Mouse (Mus musculus): ENCODE measurements around the gene Blmh. TPM values are rescaled to one million over a fixed set of nuclear protein-coding genes. Genes with fewer than 3 reads are reported as not detected.
"Not testable (repeated sequence)": the region's sequence is repeated elsewhere in the genome, so short reads cannot be mapped to it uniquely, and the experiment has no call there.

Gene Blmh
- total RNA-seq, 4 experiments from 2014 or later, result 65.4 to 69.3 (median 68.7) TPM

DNA sequence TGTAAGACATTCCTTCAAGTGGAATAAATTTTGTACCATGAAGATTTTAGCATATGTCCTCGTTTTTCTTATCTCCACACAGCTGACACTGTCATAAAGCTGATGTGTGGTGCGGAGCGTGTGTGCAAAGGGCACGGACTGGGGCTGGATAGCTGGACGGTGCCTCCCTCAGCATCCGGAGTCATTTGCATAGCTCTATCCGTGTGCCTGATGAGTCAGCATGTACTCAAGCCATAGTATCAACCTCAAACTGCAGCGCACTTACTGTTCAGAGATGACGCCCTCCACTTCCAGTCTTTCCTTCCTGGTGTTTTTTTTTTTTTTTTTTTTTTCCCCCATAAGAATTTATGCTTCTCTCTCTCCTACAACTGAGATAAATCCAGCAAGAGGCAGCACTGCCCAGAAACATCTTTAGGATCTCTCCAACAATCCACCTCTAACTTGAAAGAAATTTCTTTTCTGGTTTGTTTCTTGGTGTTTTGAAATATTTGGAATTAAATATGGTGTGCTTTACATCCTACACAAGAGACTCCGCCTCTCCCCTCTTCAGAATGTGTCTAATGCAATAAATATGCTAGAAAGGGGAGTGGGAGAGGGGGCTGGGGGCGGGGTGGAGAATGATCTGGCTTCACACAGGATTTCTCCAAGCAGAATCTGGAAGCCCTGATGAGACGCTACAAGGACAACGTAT lies 7.9 kb upstream of the Blmh start:
- DNase-seq (ENCODE audit: low spot score in 2 of 2), result no peak

DNA sequence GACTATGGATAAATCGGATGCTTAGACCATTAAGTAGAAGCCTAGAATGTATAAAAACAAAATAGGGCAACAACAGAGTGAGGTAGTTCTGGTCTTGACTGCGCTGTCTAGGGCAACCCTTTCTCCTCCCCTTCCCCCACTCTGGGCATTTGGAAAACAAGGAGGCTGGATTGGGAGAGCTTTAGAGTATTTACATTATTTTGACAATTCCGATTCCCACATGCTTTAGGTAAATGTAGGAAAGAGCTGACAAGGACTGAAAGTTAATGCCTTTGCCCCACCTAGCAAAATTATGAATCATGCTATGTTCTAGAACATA lies 7.4 kb upstream of the Blmh start:
- no peak for DNase-seq (ENCODE audit: low spot score in 2 of 2)

DNA sequence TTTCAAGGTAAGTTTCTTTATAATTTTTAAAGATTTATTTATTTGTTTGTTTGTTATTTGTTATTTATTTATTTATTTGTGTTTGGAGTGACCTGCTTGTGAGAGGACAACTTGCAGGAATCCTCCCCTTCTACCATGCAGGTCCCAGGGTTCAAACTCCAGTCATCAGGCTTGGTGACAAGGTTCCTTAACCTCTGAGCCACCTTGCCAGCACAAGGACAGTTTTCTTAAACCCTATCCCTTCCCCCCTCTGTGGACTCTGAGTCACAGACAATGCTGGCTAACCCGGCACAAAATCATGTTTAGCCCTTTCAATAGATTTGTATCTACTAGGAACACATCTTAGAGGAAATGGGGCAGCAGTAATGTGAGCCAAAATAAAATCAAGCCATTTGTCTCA lies 4.0 kb upstream of the Blmh start:
- DNase-seq (ENCODE audit: low spot score in 2 of 2), result no peak

DNA sequence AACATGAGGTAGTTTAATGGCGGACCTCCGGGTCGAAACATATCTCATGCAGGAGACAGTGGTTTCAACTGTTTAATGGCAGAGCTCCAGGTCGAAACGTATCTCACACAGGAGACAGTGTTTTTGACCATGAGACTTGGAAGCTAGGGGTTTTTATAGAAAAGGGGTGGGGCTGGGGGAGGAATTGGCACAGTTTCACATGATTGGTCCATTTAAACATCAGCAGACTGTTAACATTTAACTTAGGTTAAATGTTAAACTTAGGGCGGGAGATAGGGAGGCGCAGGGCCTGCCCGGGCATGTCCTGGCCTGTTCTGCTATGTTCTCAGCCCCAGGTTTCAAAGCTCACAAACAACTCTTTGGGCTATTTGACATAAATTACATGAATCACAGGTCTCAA lies 4.0 kb downstream of the Blmh start:
- DNase-seq (ENCODE audit: low spot score in 2 of 2), result not testable (repeated sequence)

DNA sequence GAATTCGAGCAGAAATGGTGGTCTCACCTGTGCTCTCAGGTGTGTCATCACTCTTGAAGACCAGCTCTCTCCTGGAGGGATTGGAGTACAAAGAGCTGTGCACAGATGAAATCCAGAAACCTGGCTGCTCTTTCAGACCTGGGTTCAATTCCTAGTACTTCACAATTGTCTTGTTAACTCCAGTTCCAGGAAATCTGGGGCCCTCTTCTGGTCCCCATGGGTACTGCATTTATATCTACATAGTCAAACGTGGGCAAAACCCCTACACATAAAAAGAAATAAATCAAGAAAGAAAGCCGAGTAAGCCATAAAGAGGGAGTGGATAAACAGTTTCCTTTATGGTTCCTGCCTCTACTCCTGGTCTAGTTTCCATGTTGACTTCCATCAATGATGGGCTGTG lies 8.6 kb downstream of the Blmh start:
- DNase-seq (ENCODE audit: low spot score in 2 of 2), result no peak

DNA sequence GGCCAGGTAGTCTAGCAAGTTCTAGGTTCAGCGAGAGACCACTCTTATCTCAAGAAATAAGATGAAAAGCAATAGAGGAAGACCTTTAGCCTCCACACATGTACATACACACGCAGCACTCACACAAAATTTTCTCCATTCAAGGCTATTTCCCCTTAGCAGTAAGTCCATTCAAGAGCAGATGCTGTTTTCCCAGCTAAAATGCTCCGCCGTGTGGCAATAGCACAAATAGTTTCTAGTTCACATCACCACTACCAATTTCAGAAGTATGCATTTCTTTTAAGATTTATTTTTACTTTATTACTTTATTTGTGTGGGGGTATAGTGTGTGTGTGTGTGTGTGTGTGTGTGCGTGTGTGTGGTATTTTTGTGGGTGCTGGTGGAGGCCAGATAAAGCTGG lies 12.0 kb downstream of the Blmh start:
- DNase-seq (ENCODE audit: low spot score in 2 of 2), result no peak

DNA sequence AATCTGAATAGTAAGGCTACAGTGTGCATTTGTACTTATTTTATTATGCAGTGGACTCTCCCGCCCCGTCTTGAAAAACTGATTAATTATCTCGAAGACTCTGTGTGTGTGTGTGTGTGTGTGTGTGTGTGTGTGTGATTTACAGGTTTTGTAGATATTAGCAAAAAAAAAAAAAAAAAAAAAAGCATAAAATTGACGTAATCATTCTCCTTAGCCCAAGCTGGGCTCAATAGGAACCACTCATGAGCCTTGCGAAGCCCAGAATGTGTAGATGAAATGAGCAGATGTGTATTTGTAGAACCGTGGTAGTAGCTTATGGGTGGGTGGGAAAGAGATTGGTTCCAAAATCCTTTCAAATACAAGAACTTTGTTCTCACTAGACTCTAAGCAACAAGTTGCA lies 20.2 kb downstream of the Blmh start:
- no peak for DNase-seq (ENCODE audit: low spot score in 2 of 2)

DNA sequence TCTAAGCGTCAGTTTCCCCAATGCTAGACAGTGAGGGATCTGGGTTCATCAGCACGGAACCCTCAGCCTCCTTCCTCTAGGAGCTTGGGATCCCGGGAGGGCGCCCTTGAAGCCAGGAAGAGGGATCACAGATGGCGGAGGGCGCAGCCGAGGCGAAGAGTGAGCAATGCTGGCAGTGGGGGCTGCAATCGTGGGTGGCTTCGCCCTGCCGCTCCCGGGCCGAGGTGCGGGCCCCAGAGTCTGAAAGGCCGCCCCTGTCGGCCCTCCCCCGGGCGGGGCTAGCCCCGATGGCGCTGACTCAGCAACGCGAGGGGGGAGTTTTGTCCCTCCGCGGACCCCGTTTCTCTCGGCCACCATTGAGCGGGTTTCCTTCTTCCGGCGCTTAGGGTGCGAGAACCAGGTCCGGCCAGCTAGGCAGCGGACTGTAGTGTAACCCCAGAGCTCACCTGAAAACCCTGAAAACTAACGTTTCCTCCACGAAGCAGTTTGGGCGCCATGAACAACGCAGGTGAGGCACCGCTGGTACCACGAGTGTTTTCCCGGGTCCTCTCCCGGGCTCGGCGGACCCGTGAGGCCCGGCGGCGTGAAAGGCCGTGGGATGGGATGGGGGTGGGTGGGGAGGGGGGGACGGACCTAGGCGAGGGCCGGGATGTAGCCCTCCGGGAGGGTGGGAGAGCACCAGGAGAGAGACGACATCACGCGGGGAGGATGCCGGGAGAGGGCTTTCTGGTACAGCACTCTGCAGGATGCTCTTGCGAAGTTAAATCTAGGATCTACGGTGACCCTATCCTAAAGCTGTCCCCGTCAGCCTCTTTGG lies 21.0 kb downstream of the Blmh start:
- DNase-seq (ENCODE audit: low spot score in 2 of 2), result peak; percentile 85 to 94

DNA sequence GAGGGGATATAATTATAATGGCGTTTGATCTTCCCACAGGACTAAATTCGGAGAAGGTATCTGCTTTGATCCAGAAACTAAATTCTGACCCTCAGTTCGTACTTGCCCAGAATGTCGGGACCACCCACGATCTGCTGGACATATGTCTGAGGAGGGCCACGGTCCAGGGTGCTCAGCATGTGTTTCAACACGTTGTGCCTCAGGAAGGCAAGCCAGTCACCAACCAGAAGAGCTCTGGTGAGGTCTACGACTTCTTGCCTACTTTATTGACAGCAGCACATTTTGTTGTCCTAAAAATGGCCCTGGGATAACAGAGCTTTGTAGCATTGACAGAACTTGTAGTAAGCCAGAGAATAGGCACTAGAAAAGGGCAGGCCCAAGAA lies 21.6 kb downstream of the Blmh start:
- DNase-seq (ENCODE audit: low spot score in 2 of 2), result peak in 1 of 2 experiments; percentile 9

DNA sequence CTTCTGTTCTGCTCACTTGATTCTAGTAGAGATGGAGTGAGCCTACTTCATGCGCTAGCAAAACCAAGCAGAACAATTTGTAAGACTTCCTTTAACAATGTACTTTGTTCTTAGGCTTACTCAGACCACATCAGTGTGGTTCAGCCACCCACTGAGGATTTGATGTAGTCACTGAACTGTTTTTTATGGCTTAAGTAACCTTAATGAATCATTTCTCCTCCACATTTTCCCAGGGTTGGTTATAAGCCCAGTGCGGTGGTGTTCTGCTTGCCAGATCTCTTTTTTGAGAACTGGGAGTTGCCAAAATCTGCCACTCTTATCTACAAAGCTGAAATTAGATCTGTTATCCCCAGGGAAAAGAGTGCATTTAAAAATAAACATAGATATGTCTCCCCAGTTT lies 28.9 kb downstream of the Blmh start:
- peak in 1 of 2 experiments; percentile 26 for DNase-seq (ENCODE audit: low spot score in 2 of 2)

DNA sequence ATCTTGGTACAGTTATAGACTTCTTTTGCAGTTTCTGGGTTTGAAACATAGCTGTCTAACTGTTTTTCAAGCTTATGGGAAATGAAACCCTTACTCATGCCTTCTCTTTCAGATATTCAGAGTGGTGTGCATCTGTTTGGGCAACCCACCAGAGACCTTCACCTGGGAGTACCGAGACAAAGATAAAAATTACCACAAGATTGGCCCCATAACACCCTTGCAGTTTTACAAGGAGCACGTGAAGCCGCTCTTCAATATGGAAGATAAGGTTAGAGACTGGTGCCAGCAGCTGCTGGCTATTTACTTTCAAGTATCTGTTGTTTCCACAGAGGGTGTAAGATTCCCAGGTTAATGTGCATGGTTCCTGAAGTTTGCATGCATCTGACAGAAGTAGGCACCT lies 41.1 kb downstream of the Blmh start:
- no peak for DNase-seq (ENCODE audit: low spot score in 2 of 2)

DNA sequence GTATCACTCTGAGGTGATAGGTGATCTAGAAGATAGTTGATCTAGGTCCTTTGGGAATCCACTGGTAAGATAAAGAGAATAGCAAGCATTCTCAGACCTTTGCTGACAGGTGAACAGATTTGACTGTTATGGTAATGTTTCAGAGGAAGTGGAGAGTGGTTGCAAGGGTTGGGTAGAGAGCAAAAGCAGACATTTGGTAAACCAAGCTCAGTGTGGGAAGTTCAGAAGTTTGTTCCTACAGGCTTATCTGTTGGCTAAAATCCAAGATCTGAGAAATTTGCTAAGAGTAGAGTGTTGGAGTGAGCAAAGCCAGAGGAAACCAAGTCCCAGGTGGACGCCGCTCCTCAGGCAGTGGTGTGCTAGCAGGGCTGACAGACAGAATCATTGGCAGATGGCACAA lies 45.7 kb downstream of the Blmh start:
- no peak for DNase-seq (ENCODE audit: low spot score in 2 of 2)

DNA sequence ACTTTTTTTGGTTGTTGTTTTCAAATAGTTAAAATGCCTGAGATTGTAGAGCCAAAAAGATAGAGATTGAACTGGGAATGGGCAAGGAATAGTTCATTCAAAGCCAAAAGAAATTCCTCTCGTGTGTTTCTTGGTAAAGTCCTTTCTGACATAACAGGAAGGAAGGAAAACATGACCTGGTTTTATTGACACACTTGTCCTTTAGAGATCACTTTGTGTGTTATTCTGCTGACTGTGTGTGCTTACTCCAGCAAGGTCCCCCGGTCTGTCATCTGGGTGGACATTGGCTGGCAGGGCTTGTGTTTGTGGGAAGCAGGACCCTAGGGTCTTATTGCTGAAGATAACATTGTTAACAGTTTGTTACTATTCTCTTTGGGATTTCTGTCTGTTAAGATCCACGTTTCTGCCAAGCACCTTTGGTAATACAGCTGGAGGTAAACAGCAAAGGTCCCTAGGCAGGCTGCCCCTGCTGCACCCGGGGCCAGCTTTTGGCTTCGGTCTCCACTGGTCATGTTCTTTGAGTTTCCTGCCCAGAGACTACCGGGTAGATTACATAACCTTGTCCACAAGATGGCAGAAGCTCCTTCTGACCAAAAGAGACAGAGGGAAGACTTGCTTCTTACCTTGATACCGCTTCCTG lies 50.2 kb downstream of the Blmh start:
- DNase-seq (ENCODE audit: low spot score in 2 of 2), result no peak

DNA sequence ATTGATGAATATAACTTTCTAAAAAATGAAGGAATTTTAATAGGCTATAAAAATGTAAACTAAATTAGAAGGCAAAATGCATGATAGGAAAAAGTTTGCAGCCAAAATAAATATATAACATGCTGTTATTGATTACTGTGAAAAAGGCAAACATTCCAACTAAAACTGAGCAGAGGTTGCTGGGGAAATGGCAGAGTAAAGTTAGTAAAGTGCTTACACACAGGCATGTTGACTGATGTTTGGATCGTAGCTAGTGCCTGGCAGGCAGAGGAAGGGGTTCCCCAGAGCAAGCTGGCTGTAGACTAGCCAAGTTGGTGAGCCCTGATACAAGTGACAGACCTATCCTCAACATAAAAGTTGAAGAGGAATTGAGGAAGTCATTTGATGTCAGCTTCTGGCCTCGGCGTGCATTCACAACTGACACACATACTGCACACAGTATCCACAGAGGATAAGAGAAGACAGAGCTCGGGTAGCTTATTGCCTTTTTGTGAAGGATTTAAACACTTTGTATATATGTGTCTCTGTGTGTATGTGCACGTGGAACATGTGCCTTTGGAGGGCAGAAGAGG lies 57.0 kb downstream of the Blmh start:
- DNase-seq (ENCODE audit: low spot score in 2 of 2), result no peak

DNA sequence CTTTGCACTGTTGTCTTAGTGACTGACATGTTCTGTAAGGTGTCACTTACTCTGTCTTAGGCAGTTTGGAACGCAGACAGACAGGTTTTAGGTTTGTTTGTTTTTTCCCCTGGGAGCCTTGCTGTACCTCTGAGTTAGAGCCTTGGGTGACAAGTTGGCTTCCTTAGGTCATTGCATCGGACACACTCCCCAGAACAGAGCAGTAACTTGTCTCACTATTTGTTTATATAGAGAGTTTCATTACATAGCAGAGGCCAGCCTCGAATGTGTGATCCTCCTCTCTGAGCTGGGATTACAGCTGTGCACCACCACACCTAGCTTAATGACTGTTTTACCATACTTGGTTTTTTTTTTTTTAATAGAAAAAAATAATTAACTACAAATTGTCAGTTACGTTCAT lies 57.8 kb downstream of the Blmh start:
- no peak for DNase-seq (ENCODE audit: low spot score in 2 of 2)

DNA sequence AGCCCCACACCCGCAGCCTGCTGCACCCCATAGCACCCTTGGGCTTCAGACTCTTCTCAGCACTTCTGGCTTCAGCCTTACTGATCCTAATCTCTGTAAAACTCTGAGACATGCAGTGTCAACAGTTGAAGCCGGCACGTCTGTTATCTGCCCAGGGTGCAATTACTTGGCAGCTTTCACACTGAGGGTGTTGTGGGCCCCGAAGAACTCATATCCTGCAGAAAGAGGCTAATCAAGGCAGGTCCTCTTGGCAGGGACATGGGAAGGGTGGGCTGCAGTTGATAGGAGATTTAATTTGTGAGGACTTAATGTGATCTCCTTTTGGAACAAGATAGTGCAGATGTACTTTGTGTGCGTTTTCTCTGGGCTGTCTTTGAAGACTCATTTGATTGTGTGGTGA lies 59.0 kb downstream of the Blmh start:
- no peak for DNase-seq (ENCODE audit: low spot score in 2 of 2)

DNA sequence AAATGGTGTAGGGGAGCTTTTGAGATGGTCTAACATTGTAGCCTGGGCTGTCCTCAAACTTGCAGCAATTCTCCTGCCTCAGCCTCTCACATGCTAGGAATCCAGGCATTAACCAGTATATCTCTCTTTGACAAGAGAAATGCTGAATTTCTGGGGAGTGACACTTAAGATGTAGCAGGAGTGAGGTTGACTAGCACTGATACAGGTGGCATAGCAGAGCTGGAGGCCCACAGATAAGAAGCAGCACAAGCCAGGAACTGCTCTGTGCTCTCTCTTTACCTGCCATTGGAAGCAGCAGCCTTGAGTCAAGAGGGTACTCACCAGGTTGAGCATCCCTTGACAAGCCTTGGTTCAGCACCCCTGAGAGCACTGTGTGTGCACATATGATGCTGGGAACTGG lies 59.6 kb downstream of the Blmh start:
- no peak for DNase-seq (ENCODE audit: low spot score in 2 of 2)

DNA sequence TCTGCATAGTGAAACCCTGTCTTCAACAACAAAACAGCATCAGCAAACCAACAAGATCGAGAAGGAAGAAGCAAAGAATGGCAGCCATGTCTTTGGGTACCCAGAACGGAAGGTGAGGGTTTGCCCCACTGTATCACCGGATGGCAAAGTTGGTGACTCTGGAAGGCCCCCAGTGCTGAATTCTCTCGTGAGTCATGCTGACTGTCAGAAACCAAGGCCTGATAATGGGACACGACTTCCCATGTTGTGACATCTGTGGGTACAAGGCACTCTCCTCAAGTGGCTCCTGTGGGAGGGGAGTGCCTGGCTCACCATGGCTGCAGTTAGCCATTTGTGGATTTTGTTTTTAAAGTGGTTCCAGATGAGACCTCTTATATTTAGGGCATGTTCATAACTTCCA lies 66.2 kb downstream of the Blmh start:
- DNase-seq (ENCODE audit: low spot score in 2 of 2), result no peak

DNA sequence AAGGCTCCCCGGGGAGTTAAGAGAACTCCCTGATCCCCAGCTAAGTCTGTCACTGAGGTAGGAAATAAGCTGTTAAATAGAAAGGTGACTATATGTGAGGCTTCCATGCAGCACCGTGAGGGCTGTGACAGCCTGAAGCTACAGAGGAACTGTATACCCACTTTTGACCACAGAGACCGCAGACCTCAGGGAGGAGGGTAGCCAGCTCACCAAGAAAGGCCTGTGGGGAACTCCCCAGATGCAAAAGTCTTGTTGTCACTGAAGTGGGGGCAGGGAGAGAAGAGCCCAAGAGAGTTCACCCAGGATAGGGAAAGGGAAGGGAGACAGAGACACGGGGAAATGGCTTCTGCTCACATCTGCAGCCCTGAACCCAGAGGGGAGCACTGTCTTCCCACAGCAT lies 68.3 kb downstream of the Blmh start:
- no peak for DNase-seq (ENCODE audit: low spot score in 2 of 2)

DNA sequence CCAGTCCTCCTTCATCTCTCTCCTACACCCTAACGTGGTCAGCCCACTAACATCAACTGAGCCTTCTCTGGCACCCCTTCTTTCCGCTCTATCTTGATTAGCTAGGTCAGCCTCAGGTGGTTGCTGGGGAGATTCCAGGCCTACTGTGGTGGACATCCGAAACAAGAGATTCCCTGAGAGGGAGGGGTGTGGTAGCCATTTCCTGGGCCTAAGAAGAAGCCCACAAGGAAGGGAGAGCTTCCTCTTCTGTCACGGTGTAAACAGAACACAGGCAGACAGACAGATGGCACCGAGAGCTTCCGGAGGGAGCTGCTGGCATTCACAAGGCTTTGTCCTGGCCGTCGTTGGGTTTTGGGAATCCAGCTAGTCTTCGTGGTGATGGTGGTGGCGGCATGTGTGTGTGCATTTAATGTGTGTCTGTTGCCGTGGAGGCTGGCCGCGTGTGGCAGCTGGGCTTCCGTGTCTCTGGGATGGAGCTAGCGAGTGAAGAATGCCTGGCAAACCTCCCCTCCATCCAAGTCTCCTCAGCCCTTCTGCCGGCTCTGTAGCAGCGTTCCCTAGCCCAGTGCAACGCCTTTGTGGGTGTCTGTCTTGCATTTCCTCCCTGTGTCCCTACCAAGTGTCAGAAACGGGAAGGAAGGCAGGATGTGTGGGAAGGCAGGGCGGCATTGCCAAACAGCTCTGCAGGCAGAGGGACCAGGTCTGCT lies 71.5 kb downstream of the Blmh start:
- DNase-seq (ENCODE audit: low spot score in 2 of 2), result no peak

DNA sequence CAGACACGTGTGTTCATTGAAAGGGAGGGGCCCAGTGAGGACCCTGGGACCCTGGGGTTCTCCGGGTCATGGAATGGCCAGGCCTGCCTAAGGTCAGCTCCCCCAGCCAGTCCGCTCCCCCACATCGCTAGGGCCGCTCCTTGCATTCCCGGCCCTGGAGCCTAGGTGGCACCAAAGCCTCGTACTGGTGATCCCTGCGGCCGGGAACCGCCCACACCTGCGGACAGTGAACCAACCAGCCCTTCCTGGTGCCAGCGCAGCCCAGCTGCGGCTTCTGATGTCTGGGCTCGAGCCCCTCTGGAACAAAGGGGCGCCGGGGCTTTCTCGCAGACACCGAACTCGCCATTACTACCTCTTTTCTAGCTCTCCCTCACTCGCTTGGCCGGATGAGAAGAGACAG lies 72.7 kb downstream of the Blmh start:
- DNase-seq (ENCODE audit: low spot score in 2 of 2), result peak; percentile 28 to 62
